Mouse (Mus musculus) heart, embryonic 13.5 days (tissue): ENCODE measurements around the gene Snu13. TPM values are rescaled to one million over a fixed set of nuclear protein-coding genes. Genes with fewer than 3 reads are reported as not detected.

Source experiments
- ATAC-seq: fragments of 200-750 bp; cut with Nextera tagmentation; 2 replicates; pipeline ENCODE4 v1.8.0; 2017; ENCODE audit warnings: moderate TSS enrichment; ENCODE audit not compliant: insufficient number of reproducible peaks, low FRiP score, low TSS enrichment; ENCODE audit errors: extremely low read depth
- H3K27ac ChIP-seq: fragments of 300-500 bp; sonication (generic); replicated peaks from 2 replicates; pipeline ENCODE4 v1.5.1; 2015; ENCODE audit warnings: moderate library complexity, mild to moderate bottlenecking, inconsistent platforms
- H3K27me3 ChIP-seq: fragments of 300-500 bp; sonication (generic); replicated peaks from 2 replicates; pipeline ENCODE4 v1.6.1; 2015; ENCODE audit warnings: mild to moderate bottlenecking, inconsistent platforms
- H3K36me3 ChIP-seq: fragments of 300-500 bp; sonication (generic); 2 replicates; pipeline ENCODE4 v1.6.1; 2015; ENCODE audit warnings: mild to moderate bottlenecking, inconsistent platforms
- H3K4me1 ChIP-seq: fragments of 300-500 bp; sonication (generic); 2 replicates; pipeline ENCODE4 v1.6.1; 2015; ENCODE audit warnings: inconsistent platforms
- H3K4me2 ChIP-seq: fragments of 300-500 bp; sonication (generic); 2 replicates; pipeline ENCODE4 v1.6.1; 2015; ENCODE audit warnings: inconsistent platforms, mild to moderate bottlenecking, moderate library complexity
- H3K4me3 ChIP-seq: fragments of 300-500 bp; sonication (generic); 2 replicates; pipeline ENCODE4 v1.5.1; 2015; ENCODE audit warnings: moderate library complexity, mild to moderate bottlenecking, inconsistent platforms
- H3K9ac ChIP-seq: fragments of 300-500 bp; sonication (generic); 2 replicates; pipeline ENCODE4 v1.6.1; 2015; ENCODE audit warnings: inconsistent platforms, mild to moderate bottlenecking, moderate library complexity
- H3K9me3 ChIP-seq: fragments of 300-500 bp; sonication (generic); 2 replicates; pipeline ENCODE4 v1.6.1; 2016; ENCODE audit warnings: inconsistent platforms
- WGBS: fragments of 180-500 bp; shearing (Covaris S2); methylation state at CpG from one replicate; pipeline ENCODE4 v1.1.7; 2015; ENCODE audit warnings: mixed read lengths; 5-methylcytosine and 5-hydroxymethylcytosine counted together
- polyA plus RNA-seq: library from polyadenylated mRNA; unstranded; fragments of >200 nt; fragmentation: Nextera tagmentation; extraction: Ambion mirVana; gene quantifications from 2 replicates; pipeline ENCODE4 v1.2.1, GENCODE M21; 2015

The Snu13 gene
- polyA plus RNA-seq, 1 experiment from 2014 or later = 167 TPM

GRCm38 (mm10) chr15:82023965-82024635 lies 23.3 kb downstream of the Snu13 start:
- H3K36me3 ChIP-seq = peaks cover 97% of the 10 kb centered on the region
- no peak for ATAC-seq
- no peak overlapping the region for H3K27ac ChIP-seq
- no peak overlapping the region for H3K4me2 ChIP-seq
- H3K27me3 ChIP-seq = no peaks in the 10 kb centered on the region
- H3K9me3 ChIP-seq = no peaks in the 10 kb centered on the region
- WGBS = 87% methylated on average over 6 of the region's 6 CpGs
- H3K9ac ChIP-seq = no peak overlapping the region
- H3K4me3 ChIP-seq = no peak overlapping the region
- peaks cover 7% of the 10 kb centered on the region for H3K4me1 ChIP-seq

GRCm38 (mm10) chr15:82022535-82023088 lies 24.8 kb downstream of the Snu13 start:
- Histone ChIP-seq H3K4me1 (peaks cover 12% of the 10 kb centered on the region), H3K27ac (0 out of 2 replicates have a peak overlapping the region, but pooled peaks have one; percentile 9), H3K27me3 (no peaks in the 10 kb centered on the region), H3K9me3 (no peaks in the 10 kb centered on the region), H3K36me3 (peaks cover 86% of the 10 kb centered on the region), H3K9ac (no peak overlapping the region; the same call in 1 of the 2 replicates), H3K4me3 (no peak overlapping the region), H3K4me2 (no peak overlapping the region)
- no peak for ATAC-seq
- WGBS = 70% methylated on average over 13 of the region's 13 CpGs

- peaks cover 32% of the 10 kb centered on the region for H3K4me1 ChIP-seq
- no peak overlapping the region for H3K4me2 ChIP-seq
- H3K9ac ChIP-seq = no peak overlapping the region
- no peak for ATAC-seq
- H3K4me3 ChIP-seq = no peak overlapping the region
- no peaks in the 10 kb centered on the region for H3K9me3 ChIP-seq
- H3K36me3 ChIP-seq = peaks cover 52% of the 10 kb centered on the region
- H3K27me3 ChIP-seq = no peaks in the 10 kb centered on the region
- H3K27ac ChIP-seq = peak overlapping the region; percentile 73
- WGBS = 48% methylated on average over 3 of the region's 3 CpGs
Observed at GRCm38 (mm10) chr15:82019288-82019687, 28.1 kb downstream of the Snu13 start.

- Histone ChIP-seq H3K4me3 (no peak overlapping the region), H3K27ac (no peak overlapping the region), H3K27me3 (no peaks in the 10 kb centered on the region), H3K9ac (peak overlapping the region; percentile 44; the same call in 1 of the 2 replicates), H3K36me3 (peaks cover 34% of the 10 kb centered on the region), H3K4me1 (peaks cover 30% of the 10 kb centered on the region), H3K9me3 (no peaks in the 10 kb centered on the region), H3K4me2 (peak overlapping the region; percentile 31; the same call in 1 of the 2 replicates)
- no peak for ATAC-seq
- 72% methylated on average over 4 of the region's 4 CpGs for WGBS
Observed at GRCm38 (mm10) chr15:82017461-82017860, 29.9 kb downstream of the Snu13 start.

- Histone ChIP-seq H3K27ac (peak overlapping the region; percentile 80), H3K36me3 (peaks cover 28% of the 10 kb centered on the region), H3K27me3 (no peaks in the 10 kb centered on the region), H3K9ac (peak overlapping the region; percentile 84), H3K4me2 (peak overlapping the region; percentile 96), H3K4me3 (peak overlapping the region; percentile 94), H3K9me3 (no peaks in the 10 kb centered on the region), H3K4me1 (peaks cover 30% of the 10 kb centered on the region)
- no peak for ATAC-seq
- WGBS = 21% methylated on average over 6 of the region's 6 CpGs
Observed at GRCm38 (mm10) chr15:82016830-82017229, 30.6 kb downstream of the Snu13 start.

- Histone ChIP-seq H3K27me3 (no peaks in the 10 kb centered on the region), H3K36me3 (peaks cover 22% of the 10 kb centered on the region), H3K4me1 (peaks cover 30% of the 10 kb centered on the region), H3K9me3 (no peaks in the 10 kb centered on the region), H3K27ac (peak overlapping the region; percentile 84), H3K4me3 (peak overlapping the region; percentile 94), H3K4me2 (peak overlapping the region; percentile 96), H3K9ac (peak overlapping the region; percentile 90)
- WGBS = under 1% methylated on average over 53 of the region's 53 CpGs
- peak; percentile 95 for ATAC-seq
Observed at GRCm38 (mm10) chr15:82016101-82016808, 31.1 kb downstream of the Snu13 start.

- Histone ChIP-seq H3K4me2 (peak overlapping the region; percentile 96), H3K4me1 (peaks cover 30% of the 10 kb centered on the region), H3K9ac (peak overlapping the region; percentile 90), H3K36me3 (peaks cover 17% of the 10 kb centered on the region), H3K27me3 (no peaks in the 10 kb centered on the region), H3K9me3 (no peaks in the 10 kb centered on the region), H3K4me3 (peak overlapping the region; percentile 94), H3K27ac (peak overlapping the region; percentile 84)
- ATAC-seq = no peak
- under 1% methylated on average over 33 of the region's 39 CpGs for WGBS
Observed at GRCm38 (mm10) chr15:82015392-82016100, 31.9 kb downstream of the Snu13 start.

- Histone ChIP-seq H3K4me2 (peak overlapping the region; percentile 96), H3K9ac (peak overlapping the region; percentile 90), H3K4me1 (peaks cover 30% of the 10 kb centered on the region), H3K4me3 (peak overlapping the region; percentile 94), H3K27ac (peak overlapping the region; percentile 84; the same call in 1 of the 2 replicates), H3K9me3 (no peaks in the 10 kb centered on the region), H3K27me3 (no peaks in the 10 kb centered on the region), H3K36me3 (peaks cover 11% of the 10 kb centered on the region)
- 19% methylated on average over 9 of the region's 9 CpGs for WGBS
- ATAC-seq = no peak
Observed at GRCm38 (mm10) chr15:82014745-82015391, 32.5 kb downstream of the Snu13 start.

GRCm38 (mm10) chr15:82011947-82012346 lies 35.5 kb downstream of the Snu13 start:
- Histone ChIP-seq H3K4me3 (no peak overlapping the region), H3K27ac (no peak overlapping the region), H3K36me3 (no peaks in the 10 kb centered on the region), H3K9ac (no peak overlapping the region), H3K4me1 (peaks cover 17% of the 10 kb centered on the region), H3K27me3 (no peaks in the 10 kb centered on the region), H3K9me3 (no peaks in the 10 kb centered on the region), H3K4me2 (no peak overlapping the region)
- no peak for ATAC-seq
- 71% methylated on average over 6 of the region's 6 CpGs for WGBS

GRCm38 (mm10) chr15:82004257-82004656 lies 43.1 kb downstream of the Snu13 start:
- H3K9ac ChIP-seq = no peak overlapping the region
- H3K27ac ChIP-seq = no peak overlapping the region
- ATAC-seq = no peak
- WGBS = 90% methylated on average over 8 of the region's 8 CpGs
- no peaks in the 10 kb centered on the region for H3K4me1 ChIP-seq
- H3K9me3 ChIP-seq = no peaks in the 10 kb centered on the region
- no peak overlapping the region for H3K4me2 ChIP-seq
- H3K27me3 ChIP-seq = no peaks in the 10 kb centered on the region
- no peak overlapping the region for H3K4me3 ChIP-seq
- H3K36me3 ChIP-seq = peaks cover 41% of the 10 kb centered on the region
